Mouse (Mus musculus) spleen, postnatal 36 days (tissue): ENCODE results near the gene Casz1.

Experiments used
- DNase-seq, 2 experiments: peaks; one replicate each; pipeline ENCODE4 v3.0.0; 2022; ENCODE audit warnings: low spot score in 2 of 2, mixed read lengths in 1 of 2

The Casz1 gene

DNA sequence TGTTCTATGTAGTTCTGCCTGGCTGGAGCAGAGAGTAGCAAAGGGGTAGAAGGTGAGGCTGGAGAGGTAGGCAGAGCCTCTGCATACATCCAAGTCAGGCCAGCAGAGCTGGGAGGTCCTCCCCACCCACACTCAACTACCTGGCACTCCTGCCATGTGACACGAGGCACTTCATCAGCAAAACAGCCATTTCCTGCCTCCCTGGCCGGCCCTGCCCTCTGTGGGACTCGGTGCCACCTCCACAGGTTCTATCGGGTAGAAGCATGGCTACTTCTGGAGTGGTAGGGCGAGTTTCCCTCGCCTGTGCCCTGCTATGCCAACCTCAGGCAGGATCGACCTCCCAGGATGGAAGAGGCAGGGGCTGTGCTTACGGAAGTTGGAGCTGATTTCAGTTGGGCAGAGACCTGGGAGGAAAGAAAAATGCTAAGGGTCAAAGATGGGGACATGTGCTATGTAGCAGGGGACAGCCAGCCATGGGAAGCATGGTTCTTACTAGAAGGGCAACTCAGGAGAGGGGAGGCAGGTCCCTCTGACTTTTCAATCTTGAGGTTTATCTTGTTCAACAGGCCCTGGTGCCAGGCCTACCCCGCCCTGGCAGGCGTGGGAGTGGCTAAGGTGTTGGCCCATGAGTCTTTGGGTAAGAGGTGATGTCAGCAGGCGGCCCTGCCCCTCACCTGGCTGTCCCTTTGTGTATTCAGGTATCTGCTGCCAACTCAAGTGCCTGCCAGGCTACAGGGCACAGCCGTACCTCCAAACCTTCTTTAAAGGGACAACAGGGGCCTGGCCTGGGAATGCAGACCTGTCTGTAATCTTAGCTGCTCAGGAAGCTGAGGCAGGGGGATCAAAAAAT, 6.5 kb upstream of the Casz1 start:
- no peak for DNase-seq

DNA sequence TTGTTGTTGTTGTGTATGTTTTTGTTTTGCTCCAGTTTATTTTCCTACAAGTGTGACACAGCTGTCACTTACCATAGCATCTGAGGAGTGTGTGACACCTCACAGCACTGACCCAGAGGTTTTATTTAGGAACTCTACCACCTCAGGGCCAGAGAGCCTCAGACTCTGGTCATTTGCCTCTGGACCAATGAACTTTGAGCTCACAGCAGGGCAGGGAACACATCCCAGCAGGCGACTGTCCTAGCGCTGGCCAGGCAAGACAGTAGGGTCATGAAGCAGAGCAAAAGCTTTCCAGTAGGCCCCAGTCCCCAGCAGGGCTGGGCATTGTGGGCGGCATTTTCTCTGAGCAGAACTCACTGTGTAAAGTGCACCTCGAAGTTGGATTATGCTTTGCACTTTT, 1.2 kb upstream of the Casz1 start:
- DNase-seq, result no peak

DNA sequence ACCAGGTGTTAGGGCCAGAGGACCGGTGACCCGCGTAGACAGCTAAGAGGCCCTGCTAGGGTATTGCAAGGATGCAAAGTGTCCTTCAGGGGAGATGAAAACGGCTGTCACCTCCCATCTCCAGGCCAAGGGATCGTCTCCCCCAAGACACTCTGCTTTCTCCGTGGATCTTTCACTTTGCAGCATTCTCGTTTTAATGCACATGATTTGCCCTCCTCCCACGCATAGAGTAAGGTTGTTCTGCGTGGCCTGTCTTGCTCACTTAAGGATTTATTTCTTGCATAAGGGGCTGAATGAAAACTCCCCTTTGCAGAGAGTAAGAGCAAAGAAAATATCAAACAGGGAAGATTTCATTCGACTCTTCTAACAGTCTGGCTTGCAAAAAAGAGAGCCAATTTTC, 593 bp upstream of the Casz1 start:
- DNase-seq, result no peak

DNA sequence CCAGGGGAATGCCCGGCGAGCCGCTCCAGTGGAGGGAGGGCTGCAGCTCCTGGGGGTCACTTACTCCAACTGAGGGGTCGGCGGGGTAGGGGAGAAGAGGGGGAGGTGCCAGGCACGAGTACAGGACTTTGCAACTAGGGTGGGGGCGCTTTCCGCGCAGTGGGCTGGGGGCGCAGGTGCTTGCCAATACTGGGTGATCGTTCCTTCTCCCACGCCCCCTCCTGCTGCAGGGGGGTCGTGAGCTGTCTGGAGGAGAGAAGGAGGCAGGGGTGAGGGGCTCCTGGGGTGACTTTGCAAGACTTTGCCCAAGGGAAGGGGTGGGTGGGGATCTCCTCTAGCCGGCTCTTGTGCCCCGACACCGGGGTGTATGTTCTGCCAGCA, 541 bp downstream of the Casz1 start:
- no peak for DNase-seq

DNA sequence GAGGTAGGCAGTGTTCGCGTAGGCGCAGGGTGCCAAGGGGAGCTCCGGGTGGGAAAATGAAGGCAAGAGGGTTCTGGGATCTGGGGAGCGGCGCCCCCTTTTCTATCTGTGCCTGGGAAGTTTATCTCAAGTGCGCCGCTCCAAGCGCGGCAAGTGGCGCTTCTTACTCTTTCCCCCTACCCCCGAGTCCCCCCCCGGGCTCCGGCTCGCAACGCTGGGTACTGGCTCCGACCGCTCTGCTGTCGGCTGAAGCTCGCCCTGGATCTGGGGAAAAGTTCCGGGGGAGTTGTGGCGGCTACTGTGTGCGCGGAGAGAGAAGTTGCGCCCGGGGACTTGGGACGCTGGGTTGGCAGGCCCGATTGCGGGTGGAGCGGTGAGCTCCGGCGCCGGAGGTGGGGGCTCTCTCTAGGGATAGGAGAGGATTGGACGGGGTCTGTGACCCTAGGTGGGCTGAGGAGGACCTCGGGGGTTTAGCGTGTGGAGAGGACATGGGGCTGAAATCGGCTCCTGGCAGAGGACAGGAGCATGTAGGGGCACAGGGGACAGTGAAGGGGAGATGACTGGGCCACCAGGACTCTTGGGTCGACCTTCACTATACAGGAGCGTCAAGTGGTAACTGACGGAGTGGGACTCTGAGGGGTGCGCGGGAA, 1.1 kb downstream of the Casz1 start:
- DNase-seq, result no peak

DNA sequence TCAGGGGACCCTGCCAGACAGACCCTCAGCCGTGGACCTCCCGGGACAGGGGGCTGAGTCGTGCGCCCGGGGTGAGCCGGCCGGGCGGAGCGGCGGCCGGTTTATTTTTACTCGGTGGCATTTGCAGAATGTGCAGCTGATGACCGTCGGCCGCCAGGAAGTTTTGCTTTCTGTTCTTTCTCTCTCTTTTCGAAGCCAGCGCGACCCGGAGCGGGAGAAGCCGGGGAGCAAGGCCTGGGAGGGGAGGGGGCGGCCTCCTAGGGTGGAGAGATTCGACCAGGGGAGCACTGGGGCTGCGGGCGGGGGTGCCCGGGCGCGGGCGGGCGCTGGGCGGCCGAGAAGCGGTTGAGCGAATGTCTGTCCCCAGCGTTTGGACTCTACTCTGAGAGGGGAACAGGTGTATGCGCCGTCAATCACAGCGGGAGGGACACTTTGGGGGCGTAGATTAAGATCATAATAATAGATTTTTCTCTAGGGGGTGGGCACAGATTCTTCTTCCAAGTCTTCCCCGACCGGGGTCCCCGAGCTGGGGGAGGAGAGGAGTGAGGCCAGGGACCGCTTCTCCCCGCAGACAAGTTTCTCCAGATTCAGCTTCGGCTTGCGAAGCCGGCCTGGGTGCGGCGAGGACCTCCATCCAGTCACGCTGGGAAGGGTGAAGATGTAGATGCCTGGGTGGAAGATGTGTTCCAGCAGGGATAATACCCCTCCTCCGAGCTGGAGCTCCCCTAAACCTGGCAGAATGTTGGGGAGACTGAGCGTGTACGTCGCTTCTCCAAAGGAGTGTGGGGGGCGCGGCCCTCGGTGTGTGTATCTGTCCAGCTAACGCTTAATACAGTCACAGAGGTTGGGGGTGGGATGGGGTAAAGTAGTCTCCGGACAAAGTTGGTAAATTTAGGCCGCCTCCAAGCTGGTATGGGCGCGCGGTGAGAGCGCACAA, 1.9 kb downstream of the Casz1 start:
- no peak for DNase-seq

DNA sequence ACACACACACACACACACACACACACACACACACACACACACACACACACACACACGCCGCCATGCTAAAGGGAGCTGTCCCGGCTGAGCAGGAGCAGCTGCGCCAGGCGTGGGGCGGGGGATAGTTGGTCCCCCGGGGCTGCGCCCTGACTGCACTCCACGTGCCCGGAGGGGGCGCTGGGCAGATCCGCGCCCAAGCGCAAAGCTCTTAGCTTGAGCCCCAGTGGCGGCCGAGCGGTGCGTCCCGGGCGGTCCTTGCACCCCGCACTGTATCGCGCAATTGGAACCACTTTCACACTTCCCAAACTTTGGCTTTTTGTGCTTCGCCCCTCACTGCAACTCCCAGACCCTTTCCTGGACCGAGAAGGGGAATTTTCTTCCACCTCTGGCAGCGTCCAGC, 2.6 kb downstream of the Casz1 start:
- DNase-seq, result no peak

DNA sequence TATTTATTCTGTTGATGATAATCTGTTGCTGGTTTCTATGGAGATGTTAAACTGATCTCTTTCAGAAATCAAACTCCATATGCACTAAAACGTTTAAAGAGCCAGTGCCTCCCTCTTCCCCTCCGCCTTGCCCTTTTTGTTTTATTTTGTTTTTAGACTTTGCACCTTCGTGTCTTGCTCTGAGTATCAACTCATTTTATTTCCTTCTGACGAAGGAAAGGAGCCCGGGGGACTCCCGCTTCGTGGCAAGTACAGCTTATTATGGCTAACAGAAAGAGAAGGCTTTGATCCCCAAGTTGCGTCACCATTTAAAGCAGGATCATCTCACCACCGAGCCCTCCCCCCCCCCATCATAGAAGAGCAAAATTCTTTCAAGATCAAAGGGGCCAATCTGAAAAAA, 3.2 kb downstream of the Casz1 start:
- no peak for DNase-seq

DNA sequence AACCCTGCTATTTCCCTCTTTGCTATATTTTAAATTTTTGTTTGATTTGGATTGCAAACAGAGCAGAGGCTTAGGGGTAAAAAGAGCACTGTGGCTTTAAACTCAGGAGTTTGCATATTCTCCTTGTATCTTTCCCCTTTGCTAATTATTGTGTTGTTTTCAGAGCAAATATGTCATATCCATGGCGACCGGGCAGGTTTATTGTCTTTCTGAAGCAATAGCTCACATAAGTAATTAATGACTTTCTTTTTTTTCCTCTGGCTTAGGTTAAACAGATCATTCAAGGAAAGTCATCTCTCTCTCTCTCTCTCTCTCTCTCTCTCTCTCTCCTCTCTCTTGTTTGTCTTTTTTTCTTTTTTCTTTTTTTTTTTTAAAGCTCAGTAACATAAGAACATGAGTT, 4.6 kb downstream of the Casz1 start:
- no peak for DNase-seq

DNA sequence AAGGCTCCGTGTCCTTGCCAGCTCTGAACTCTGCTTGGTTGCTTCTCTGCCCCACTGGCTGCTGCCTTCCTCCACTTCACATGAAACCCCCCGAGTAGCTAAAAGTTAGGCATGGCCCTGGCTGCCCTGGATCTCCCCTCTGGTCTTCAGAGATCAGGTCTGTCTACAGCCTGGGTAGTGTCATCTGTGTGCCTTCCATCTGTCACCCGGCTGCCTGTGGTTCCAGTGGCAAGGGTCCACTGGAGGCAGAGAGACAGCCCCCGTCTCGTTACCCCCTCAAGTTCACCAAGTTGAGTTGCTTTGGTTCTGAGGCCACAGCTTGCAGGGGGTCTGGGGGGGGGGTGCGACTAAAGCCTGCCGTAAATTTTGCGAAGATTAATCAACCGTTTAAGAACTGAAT, 6.5 kb downstream of the Casz1 start:
- DNase-seq, result no peak

DNA sequence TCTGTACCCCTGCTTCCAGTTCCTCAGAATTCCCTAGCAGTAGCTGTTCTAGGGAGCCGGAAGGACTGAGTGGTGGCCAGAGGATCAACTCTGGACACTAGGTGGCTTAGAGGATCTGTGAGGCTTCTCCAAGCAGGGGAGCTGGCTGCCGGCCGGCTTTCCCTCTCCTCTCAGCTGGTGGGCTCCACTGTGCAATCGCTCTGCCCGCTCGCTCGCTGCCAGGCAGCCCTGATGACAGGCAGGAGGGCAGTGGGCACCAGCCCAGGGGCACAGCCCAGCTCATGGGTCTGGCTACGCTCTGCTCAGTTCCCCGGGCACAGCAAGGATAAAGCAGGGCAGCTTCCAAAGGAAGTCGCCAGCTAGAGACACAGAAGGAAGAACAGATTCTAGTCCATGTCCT, 7.7 kb downstream of the Casz1 start:
- no peak for DNase-seq

DNA sequence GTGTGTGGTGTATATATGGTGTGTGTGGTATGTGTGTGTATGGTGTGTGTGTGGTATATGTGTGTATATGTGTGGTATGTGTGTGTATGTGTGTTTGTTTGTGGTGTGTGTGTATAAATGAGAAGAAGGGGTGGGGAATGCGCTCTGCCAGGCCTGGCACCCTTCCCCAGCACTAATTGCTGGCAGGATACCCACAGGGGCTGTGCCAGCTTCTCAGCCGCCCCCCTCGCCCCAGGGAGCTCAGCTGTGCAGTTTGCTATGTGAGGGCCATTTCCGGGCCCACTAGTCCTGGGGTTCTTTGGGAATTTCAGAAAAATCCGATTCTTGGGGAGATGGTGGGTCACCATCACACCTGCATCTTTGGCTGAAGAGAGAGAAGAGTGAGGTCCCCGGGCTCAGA, 9.0 kb downstream of the Casz1 start:
- DNase-seq, result no peak

DNA sequence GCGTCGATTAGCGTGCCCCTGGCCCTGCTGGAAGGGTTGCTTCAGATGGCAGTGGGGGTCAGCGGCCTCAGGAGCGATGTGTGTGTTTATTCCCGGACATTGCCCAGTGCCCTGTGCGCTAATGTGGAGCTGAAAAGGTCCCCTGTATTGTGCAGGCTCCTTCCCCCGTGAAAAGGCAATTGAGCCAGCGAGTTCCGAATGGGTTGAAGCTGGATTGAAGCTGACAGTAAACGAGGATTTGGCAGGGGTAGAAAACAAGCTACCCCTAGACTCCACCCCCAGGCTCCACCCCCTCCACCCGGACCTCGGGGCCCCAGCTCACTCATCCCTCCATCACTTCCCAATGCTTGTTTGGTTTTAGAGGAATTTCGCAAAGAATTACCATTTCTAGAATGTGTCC, 12.3 kb downstream of the Casz1 start:
- DNase-seq, result no peak

DNA sequence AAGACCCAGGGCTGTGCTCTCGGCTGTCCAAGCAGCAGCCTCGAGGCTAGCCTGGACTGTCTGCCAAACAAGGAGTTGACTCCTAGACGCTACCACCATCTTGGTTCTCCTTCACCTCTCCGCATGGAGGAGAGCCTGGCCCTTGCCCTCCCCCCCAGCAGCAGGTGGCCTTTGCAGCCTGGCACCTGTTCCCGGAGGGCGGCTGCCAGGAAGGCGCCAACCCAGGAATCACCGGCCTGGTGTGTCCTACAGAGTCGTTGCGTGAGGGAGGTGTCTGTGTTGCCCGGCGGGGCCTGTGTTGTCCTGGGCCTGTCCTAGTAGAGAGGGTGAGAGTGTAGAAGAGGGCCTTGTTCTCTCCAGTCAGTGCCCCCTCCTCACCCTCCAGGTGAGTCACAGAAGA, 13.9 kb downstream of the Casz1 start:
- no peak for DNase-seq

DNA sequence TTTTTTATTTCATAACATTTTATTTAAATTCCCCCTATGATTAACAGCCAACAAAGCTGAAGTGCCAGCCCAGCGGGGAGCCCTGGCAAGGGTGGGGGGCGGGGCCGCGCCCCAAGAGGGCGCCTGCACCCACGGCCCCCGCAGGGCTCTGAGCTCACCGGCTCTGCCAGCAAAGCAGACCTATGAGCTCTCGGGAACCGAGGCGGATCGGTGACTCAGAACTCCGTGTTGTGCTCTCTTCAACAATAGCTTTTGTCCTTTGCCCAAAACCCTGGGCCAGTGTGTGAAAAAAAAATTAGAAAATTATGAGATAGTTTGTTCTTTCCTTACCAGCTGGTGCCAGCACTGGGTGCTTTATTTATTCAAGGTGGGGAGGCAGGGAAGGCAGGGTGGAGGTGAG, 15.9 kb downstream of the Casz1 start:
- no peak for DNase-seq

DNA sequence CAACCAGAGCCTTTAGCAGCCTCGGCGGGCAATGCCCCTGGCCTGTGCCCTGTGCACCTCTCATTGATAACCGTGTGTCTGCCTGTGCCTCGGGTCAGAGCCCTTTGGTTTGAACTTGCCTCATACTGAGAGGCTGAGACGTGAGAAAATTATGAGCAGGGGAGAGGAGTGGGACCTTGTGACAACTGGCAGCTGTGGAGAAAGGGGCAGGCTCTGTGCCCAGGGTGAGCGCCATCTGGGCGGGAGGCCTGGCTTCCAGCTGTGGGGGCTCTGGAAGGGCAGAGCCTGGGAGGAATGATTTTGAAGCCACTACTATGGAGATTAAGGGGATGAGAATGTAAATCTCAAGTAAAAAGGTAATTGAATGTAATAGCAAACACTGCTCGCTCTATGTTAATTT, 19.1 kb downstream of the Casz1 start:
- DNase-seq, result no peak

DNA sequence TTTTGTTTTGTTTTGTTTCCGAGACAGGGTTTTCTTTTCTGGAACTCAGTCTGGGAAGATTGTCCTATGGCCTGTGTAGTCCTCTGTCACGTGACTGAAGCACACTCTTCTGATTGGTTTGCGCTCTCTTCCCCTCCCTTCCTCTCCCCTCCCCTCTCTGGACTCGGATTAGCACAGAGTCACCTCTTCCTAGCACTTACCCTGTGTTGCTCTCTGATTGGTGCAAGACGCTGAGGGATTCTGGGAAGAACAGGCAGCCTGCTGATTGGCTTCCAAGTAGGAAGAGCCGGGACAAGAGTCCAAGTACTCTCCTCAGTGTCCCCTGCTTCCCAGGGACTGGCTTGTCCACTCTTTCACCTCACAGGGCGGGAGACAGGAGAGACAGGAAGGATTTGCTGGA, 26.1 kb downstream of the Casz1 start:
- DNase-seq, result no peak

DNA sequence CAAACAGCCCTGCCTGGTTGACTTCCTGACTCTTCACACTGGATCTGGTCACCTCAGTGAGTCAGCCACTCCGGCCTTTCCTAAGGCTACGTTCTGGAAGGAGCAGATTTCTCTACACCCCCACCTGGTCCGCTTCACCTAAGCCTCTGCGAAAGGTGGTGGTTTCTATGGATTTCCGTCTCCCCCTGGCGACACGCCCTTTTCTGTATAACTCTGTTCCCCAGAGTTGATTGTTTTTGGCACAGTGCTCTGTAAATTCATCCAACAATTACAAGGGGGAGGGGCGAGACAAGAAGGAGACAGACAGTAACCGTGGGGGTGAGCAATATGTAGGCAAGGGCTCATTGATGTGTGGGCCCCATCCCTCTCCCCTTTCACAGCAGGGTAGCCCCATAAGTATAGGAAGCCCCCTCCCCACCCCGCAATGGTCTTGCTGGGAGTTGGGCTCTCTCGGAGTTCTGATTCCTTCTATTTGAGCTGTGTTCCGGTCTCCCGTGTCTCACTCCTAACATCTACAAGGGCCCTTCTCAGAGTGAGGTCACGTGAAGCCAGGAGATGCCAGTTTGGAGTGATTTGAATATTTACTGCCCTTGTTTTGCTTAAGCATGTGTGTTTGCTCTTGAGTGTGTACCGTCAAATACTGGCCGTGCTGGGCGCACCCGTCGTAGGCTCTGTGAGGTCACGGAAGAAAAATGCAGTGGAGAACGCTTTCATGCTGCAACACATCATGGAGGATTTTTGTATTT, 29.2 kb downstream of the Casz1 start:
- no peak for DNase-seq

DNA sequence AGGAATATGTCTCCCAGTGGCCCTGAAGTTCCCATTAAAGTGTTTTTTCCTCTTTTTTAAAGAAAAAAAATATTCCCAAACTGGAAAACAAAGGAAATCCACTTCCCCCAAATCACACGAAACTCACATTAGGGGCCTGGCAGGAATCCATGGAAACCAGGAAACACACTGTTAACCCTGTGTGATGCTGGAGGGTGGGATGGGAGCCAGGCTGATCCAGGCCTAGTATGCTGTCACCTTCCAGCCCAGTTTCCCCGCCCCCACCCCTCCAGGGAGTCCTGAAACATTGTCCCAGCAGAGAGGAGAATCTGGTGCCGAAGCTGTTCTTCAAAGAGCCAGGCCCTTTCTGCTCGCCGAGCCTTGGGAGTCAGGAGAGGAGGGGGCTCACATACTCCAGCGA, 32.2 kb downstream of the Casz1 start:
- no peak for DNase-seq

DNA sequence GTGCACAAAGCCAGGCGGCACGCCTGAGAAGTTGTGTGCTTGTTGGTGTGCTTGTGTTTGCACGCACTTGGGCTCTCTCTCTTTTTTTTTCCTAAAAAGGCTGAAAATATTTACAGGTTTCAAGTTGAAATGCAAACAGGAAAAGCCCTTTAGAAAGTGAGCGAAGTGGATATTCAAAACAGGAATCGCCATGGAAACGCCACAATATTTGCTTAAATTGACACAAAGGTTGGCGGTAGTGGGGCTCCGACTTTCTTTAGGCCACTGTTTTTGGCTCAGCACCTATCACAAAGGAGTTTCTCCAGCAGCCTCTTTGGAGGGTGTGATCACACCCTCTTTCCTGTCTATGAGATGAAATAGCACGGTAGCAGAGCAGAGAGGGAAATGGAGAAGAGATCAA, 32.8 kb downstream of the Casz1 start:
- no peak for DNase-seq

DNA sequence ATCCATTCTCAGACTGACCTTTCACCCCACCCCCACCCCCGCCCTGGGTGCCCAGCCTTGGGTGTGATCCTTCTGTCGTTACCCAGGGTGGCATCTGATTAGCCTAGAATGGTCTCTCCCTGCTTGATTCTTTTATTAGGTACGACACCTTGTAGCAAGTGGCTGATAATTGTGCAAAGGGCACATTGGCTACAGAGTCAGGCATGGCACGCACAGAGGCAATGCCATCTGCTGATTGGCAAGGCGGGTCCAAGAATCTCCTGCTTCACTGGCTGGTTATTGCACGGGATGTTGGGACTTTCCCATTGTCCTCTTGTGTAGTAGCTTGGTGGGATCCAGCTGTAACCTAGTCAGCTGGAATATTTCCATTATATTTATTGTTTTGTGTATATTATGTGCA, 33.4 kb downstream of the Casz1 start:
- no peak for DNase-seq

DNA sequence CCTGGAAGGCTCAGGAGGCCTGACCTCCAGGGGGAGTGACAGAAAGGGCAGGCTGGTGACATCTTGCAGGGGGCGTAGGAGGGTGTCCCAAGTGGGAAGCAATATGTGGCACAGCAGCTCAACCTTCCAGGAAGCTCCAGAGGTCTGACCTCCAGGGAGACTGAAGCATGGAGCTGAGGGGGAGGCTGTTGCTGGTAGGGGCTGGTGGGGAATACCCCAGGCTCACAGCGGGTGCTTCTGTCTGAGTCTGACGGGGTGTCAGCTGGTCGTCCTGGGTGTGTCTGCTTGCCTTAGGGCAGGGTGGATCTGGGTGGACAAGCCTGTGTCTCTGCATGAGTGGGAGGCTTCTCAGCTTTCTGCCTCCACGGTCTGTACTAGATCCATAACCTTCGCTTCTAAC, 38.1 kb downstream of the Casz1 start:
- no peak for DNase-seq
